10 mouse cellular contexts compared by ENCODE assay signal in genomic region chr5:122060767-122061333, GRCm38 (mm10). TPM values are rescaled to one million over a fixed set of nuclear protein-coding genes. Genes with fewer than 3 reads are reported as not detected.
DNase-seq lines count a peak whose midpoint lies in the region; ATAC-seq lines count a peak whose summit lies in the region.
"Had no signal": no experiment of that assay in that cellular context is flagged by ENCODE, and none has a peak within 500 bp of the region (broad histone marks: within the 10 kb centered on the region; RNA-seq: fewer than 3 reads in every experiment).

No protein-coding gene starts in this region.

- H3K4me3 ChIP-seq in heart, embryonic 15.5 days = no peak overlapping the region
- no peak overlapping the region for H3K4me3 ChIP-seq in neural tube, embryonic 15.5 days (replicated peaks)
- no peak overlapping the region for H3K4me3 ChIP-seq in limb, embryonic 12.5 days (replicated peaks)

- H3K27me3 ChIP-seq in heart, embryonic 15.5 days = no peaks in the 10 kb centered on the region
- no peaks in the 10 kb centered on the region for H3K27me3 ChIP-seq in neural tube, embryonic 15.5 days (replicated peaks)
- H3K27me3 ChIP-seq in limb, embryonic 12.5 days = peaks cover 7% of the 10 kb centered on the region; the same call in 1 of the 2 replicates

- no peaks in the 10 kb centered on the region for H3K36me3 ChIP-seq in heart, embryonic 15.5 days
- no peaks in the 10 kb centered on the region for H3K36me3 ChIP-seq in neural tube, embryonic 15.5 days
- no peaks in the 10 kb centered on the region for H3K36me3 ChIP-seq in limb, embryonic 12.5 days

- H3K27ac ChIP-seq in heart, embryonic 15.5 days = no peak overlapping the region
- H3K27ac ChIP-seq in neural tube, embryonic 15.5 days (replicated peaks) = no peak overlapping the region
- no peak overlapping the region for H3K27ac ChIP-seq in limb, embryonic 12.5 days

- no peak for ATAC-seq in heart, embryonic 15.5 days (replicated peaks; ENCODE audit: insufficient number of reproducible peaks, insufficient read depth, low FRiP score, low read depth)
- no peak for ATAC-seq in neural tube, embryonic 15.5 days (ENCODE audit: low FRiP score)
- no peak for ATAC-seq in limb, embryonic 12.5 days (ENCODE audit: insufficient number of reproducible peaks, insufficient read depth, low FRiP score, low TSS enrichment, low read depth)

- 30% methylated on average over 10 of the region's 12 CpGs for WGBS in heart, embryonic 15.5 days
- WGBS in neural tube, embryonic 15.5 days = 31% methylated on average over 9 of the region's 12 CpGs
- WGBS in limb, embryonic 12.5 days = 33% methylated on average over 8 of the region's 12 CpGs

- no peak for DNase-seq in heart, adult 11 months
- peak; percentile 66 for DNase-seq in neural tube, embryonic 10.5 days (ENCODE audit: extremely low spot score, low spot score)
- no peak for DNase-seq in cerebellum, postnatal 25 days
- no peak for DNase-seq in urinary bladder, postnatal 4 days (ENCODE audit: low spot score in 2 of 2)
- DNase-seq in kidney, postnatal 4 days = no peak
- DNase-seq: cerebellum, adult 18-20 months; gastrocnemius, postnatal 25 days had no signal

- H3K4me2 ChIP-seq in heart, embryonic 15.5 days = 0 out of 2 replicates have a peak overlapping the region, but pooled peaks have one; percentile 23
- H3K4me2 ChIP-seq in neural tube, embryonic 15.5 days = no peak overlapping the region
- H3K4me2 ChIP-seq in limb, embryonic 12.5 days = peak overlapping the region; percentile 22; the same call in 1 of the 2 replicates

- H3K4me1 ChIP-seq in heart, embryonic 15.5 days (replicated peaks) = peaks cover 28% of the 10 kb centered on the region
- peaks cover 24% of the 10 kb centered on the region for H3K4me1 ChIP-seq in neural tube, embryonic 15.5 days
- peaks cover 21% of the 10 kb centered on the region; the same call in 1 of the 2 replicates for H3K4me1 ChIP-seq in limb, embryonic 12.5 days (replicated peaks)

- no peaks in the 10 kb centered on the region for H3K9me3 ChIP-seq in heart, embryonic 15.5 days (replicated peaks)
- no peaks in the 10 kb centered on the region for H3K9me3 ChIP-seq in neural tube, embryonic 15.5 days (replicated peaks)
- H3K9me3 ChIP-seq in limb, embryonic 12.5 days = peaks cover 8% of the 10 kb centered on the region

- no peak overlapping the region for H3K9ac ChIP-seq in heart, embryonic 15.5 days
- H3K9ac ChIP-seq in neural tube, embryonic 15.5 days (replicated peaks) = no peak overlapping the region
- no peak overlapping the region for H3K9ac ChIP-seq in limb, embryonic 12.5 days (replicated peaks)

RNA-seq across cellular contexts. Expression of gene Cux2, which starts 10.9 kb away (rescaled TPM):
- polyA plus RNA-seq in heart, embryonic 15.5 days (2015; fragmentation: Nextera tagmentation; extraction: Ambion mirVana) = 3.9 and 4.1 TPM in 2 replicates
- 18.0 and 19.9 TPM in 2 replicates for polyA plus RNA-seq in neural tube, embryonic 15.5 days (2015; fragmentation: Nextera tagmentation; extraction: Ambion mirVana)
- polyA plus RNA-seq in limb, embryonic 12.5 days (2016; fragmentation: Nextera tagmentation; extraction: Ambion mirVana) = 5.0 and 5.9 TPM in 2 replicates

RNA-seq across cellular contexts. Expression of gene Myl2, which starts 39.9 kb away (rescaled TPM):
- 7,334 and 9,932 TPM in 2 replicates for polyA plus RNA-seq in heart, embryonic 15.5 days (2015; fragmentation: Nextera tagmentation; extraction: Ambion mirVana)
- 1.8 and 4.7 TPM in 2 replicates for polyA plus RNA-seq in neural tube, embryonic 15.5 days (2015; fragmentation: Nextera tagmentation; extraction: Ambion mirVana)
- polyA plus RNA-seq in limb, embryonic 12.5 days (2016; fragmentation: Nextera tagmentation; extraction: Ambion mirVana) = 1.8 TPM in 1 of 2 replicates, not detected in the other

Comparison
In these comparisons a context has a peak if more than half of its experiments do, and no peak if none do; other contexts are left out.
1. RNA of gene Myl2, which starts 39.9 kb away (polyA plus RNA-seq): 7,334 to 9,932 TPM in heart, embryonic 15.5 days; 1.8 to 4.7 TPM in neural tube, embryonic 15.5 days and 1.8 TPM in limb, embryonic 12.5 days; every median in the first group is over 1,000 times any median in the second.